11 mouse cellular contexts compared by ENCODE assay signal in genomic region chr9:41861136-41861535, GRCm38 (mm10).
DNase-seq lines count a peak whose midpoint lies in the region; ATAC-seq and TF ChIP-seq lines count a peak whose summit lies in the region.
"Had no signal": no experiment of that assay in that cellular context is flagged by ENCODE, and none has a peak within 500 bp of the region (broad histone marks: within the 10 kb centered on the region; RNA-seq: fewer than 3 reads in every experiment).

No protein-coding gene starts in this region.

- no peaks in the 10 kb centered on the region for H3K36me3 ChIP-seq in heart, embryonic 13.5 days
- H3K36me3 ChIP-seq in embryonic facial prominence, embryonic 11.5 days (replicated peaks; ENCODE audit: control insufficient read depth, insufficient read depth, low read depth, low read length) = no peaks in the 10 kb centered on the region
- no peaks in the 10 kb centered on the region for H3K36me3 ChIP-seq in hindbrain, embryonic 15.5 days
- H3K36me3 ChIP-seq in midbrain, postnatal 0 days (ENCODE audit: insufficient read depth, low read length) = no peaks in the 10 kb centered on the region

- H3K9ac ChIP-seq in heart, embryonic 13.5 days = peak overlapping the region; percentile 67
- H3K9ac ChIP-seq in embryonic facial prominence, embryonic 11.5 days (replicated peaks; ENCODE audit: low read length) = peak overlapping the region; percentile 18; the same call in 1 of the 2 replicates
- no peak overlapping the region for H3K9ac ChIP-seq in hindbrain, embryonic 15.5 days
- no peak overlapping the region for H3K9ac ChIP-seq in midbrain, postnatal 0 days (replicated peaks; ENCODE audit: low read length, poor library complexity, severe bottlenecking)
- H3K9ac ChIP-seq: liver, embryonic 14.5 days had no signal

- H3K4me1 ChIP-seq in heart, embryonic 13.5 days = peaks cover 53% of the 10 kb centered on the region
- no peaks in the 10 kb centered on the region; the same call in 1 of the 2 replicates for H3K4me1 ChIP-seq in embryonic facial prominence, embryonic 11.5 days (ENCODE audit: control insufficient read depth, insufficient read depth, low read length)
- peaks cover 28% of the 10 kb centered on the region for H3K4me1 ChIP-seq in hindbrain, embryonic 15.5 days (replicated peaks)
- peaks cover 8% of the 10 kb centered on the region; the same call in 1 of the 2 replicates for H3K4me1 ChIP-seq in midbrain, postnatal 0 days (ENCODE audit: insufficient read depth, low read length)

- ATAC-seq in heart, embryonic 13.5 days (ENCODE audit: extremely low read depth, insufficient number of reproducible peaks, low FRiP score, low TSS enrichment) = no peak
- peak; percentile 29 for ATAC-seq in embryonic facial prominence, embryonic 11.5 days (replicated peaks; ENCODE audit: insufficient number of reproducible peaks, low FRiP score, low TSS enrichment, low read depth)
- no peak for ATAC-seq in hindbrain, embryonic 15.5 days (ENCODE audit: low FRiP score, low read depth)
- ATAC-seq in midbrain, postnatal 0 days (ENCODE audit: low FRiP score) = no peak
- ATAC-seq: activated CD4-positive, CD25-positive, alpha-beta regulatory T cell, adult 4 months; CD4-positive, CD25-positive, alpha-beta regulatory T cell, adult 4 months had no signal

- no peaks in the 10 kb centered on the region for H3K27me3 ChIP-seq in heart, embryonic 13.5 days (replicated peaks)
- no peaks in the 10 kb centered on the region for H3K27me3 ChIP-seq in embryonic facial prominence, embryonic 11.5 days (ENCODE audit: control insufficient read depth, insufficient read depth, low read length)
- H3K27me3 ChIP-seq in hindbrain, embryonic 15.5 days = no peaks in the 10 kb centered on the region
- H3K27me3 ChIP-seq in midbrain, postnatal 0 days (ENCODE audit: insufficient read depth, low read length) = no peaks in the 10 kb centered on the region

- no peak for DNase-seq in heart, postnatal 36 days
- DNase-seq in embryonic facial prominence, embryonic 11.5 days (ENCODE audit: low spot score) = peak; percentile 24
- no peak for DNase-seq in midbrain, postnatal 0 days (ENCODE audit: low spot score)
- no peak for DNase-seq in cerebellum, postnatal 36 days
- no peak for DNase-seq in adrenal gland, adult 18-20 months (ENCODE audit: low spot score in 2 of 2)
- no peak for DNase-seq in spleen, postnatal 4 days (ENCODE audit: low spot score in 2 of 2)

- no peaks in the 10 kb centered on the region for H3K9me3 ChIP-seq in heart, embryonic 13.5 days
- H3K9me3 ChIP-seq in embryonic facial prominence, embryonic 11.5 days (replicated peaks; ENCODE audit: control insufficient read depth, low read length) = no peaks in the 10 kb centered on the region
- no peaks in the 10 kb centered on the region for H3K9me3 ChIP-seq in hindbrain, embryonic 15.5 days
- no peaks in the 10 kb centered on the region for H3K9me3 ChIP-seq in midbrain, postnatal 0 days (ENCODE audit: low read length)

- peak overlapping the region; percentile 56 for H3K4me2 ChIP-seq in heart, embryonic 13.5 days
- H3K4me2 ChIP-seq in embryonic facial prominence, embryonic 11.5 days (ENCODE audit: low read depth, low read length) = no peak overlapping the region
- H3K4me2 ChIP-seq in hindbrain, embryonic 15.5 days = peak overlapping the region; percentile 18; the same call in 1 of the 2 replicates
- H3K4me2 ChIP-seq in midbrain, postnatal 0 days (ENCODE audit: low read depth, low read length, poor library complexity, severe bottlenecking) = no peak overlapping the region

- H3K4me3 ChIP-seq in heart, embryonic 13.5 days = no peak overlapping the region
- H3K4me3 ChIP-seq in embryonic facial prominence, embryonic 11.5 days (ENCODE audit: low read depth, low read length) = no peak overlapping the region
- H3K4me3 ChIP-seq in hindbrain, embryonic 15.5 days = no peak overlapping the region
- no peak overlapping the region for H3K4me3 ChIP-seq in midbrain, postnatal 0 days (ENCODE audit: low read depth, low read length)

- intact Hi-C loops in heart, postnatal 36 days (cut with DNase I) = no loop called here

- H3K27ac ChIP-seq in heart, embryonic 13.5 days (replicated peaks) = peak overlapping the region; percentile 92
- H3K27ac ChIP-seq in embryonic facial prominence, embryonic 11.5 days (replicated peaks; ENCODE audit: low read depth, low read length) = peak overlapping the region; percentile 82
- H3K27ac ChIP-seq in hindbrain, embryonic 15.5 days (replicated peaks) = peak overlapping the region; percentile 79
- H3K27ac ChIP-seq in midbrain, postnatal 0 days (ENCODE audit: low read depth, low read length) = peak overlapping the region; percentile 59
- H3K27ac ChIP-seq: liver, embryonic 14.5 days had no signal

- no peak for TF ChIP-seq CTCF in midbrain, postnatal 0 days (IDR thresholded peaks at IDR 0.05)

- WGBS in heart, embryonic 13.5 days = 39% methylated on average over 5 of the region's 5 CpGs
- 46% methylated on average over 5 of the region's 5 CpGs for WGBS in embryonic facial prominence, embryonic 11.5 days
- WGBS in hindbrain, embryonic 15.5 days = 31% methylated on average over 5 of the region's 5 CpGs
- 37% methylated on average over 5 of the region's 5 CpGs for WGBS in midbrain, postnatal 0 days

Comparison
In these comparisons a context has a peak if more than half of its experiments do, and no peak if none do; other contexts are left out.
1. H3K4me2 ChIP-seq: peak in heart, embryonic 13.5 days (single experiment) and hindbrain, embryonic 15.5 days (single experiment); none in embryonic facial prominence, embryonic 11.5 days (single experiment) and midbrain, postnatal 0 days (single experiment).
2. H3K9ac ChIP-seq: peak in heart, embryonic 13.5 days (single experiment) and embryonic facial prominence, embryonic 11.5 days (single experiment); none in hindbrain, embryonic 15.5 days (single experiment) and midbrain, postnatal 0 days (single experiment).
3. Peak in every context shown above with its lines, with median percentiles within 50 percentile points of each other: H3K27ac ChIP-seq.